Mouse (Mus musculus) thymus, postnatal 0 days (tissue): ENCODE results near the gene Lhfpl5. TPM values are rescaled to one million over a fixed set of nuclear protein-coding genes. Genes with fewer than 3 reads are reported as not detected.

ENCODE experiments used
- DNase-seq: peaks from one replicate; pipeline ENCODE4 v3.0.0-alpha.2; 2015; ENCODE audit warnings: low spot score
- microRNA-seq: library from miRNA; unstranded; fragments of <30 nt; microRNA quantifications from one replicate; pipeline ENCODE4, GENCODE M21; 2016; ENCODE audit warnings: borderline number of aligned reads
- polyA plus RNA-seq: library from polyadenylated mRNA; unstranded; fragments of >200 nt; fragmentation: Nextera tagmentation; extraction: Ambion mirVana; gene quantifications from 2 replicates; pipeline ENCODE4 v1.2.1, GENCODE M21; 2015

Gene Lhfpl5
- polyA plus RNA-seq, 1 experiment from 2014 or later: 0.27 TPM

DNA sequence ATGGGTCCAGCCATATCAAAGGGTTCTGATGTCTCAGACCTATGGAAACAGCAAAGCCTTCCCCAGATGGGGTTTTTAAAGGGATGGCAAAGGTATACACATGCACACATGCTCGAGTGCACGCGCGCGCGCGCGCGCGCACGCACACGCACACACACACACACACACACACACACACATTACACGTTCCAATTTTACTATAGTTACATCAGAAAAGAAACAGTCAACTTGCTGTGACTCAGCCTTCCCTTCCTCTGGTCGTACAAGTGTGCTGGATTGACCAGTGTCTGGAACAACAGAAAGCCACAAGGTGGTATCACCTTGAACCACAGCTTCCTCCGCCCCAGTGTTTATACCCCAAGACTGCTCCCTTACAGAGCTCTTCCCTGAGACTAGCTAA, 49.9 kb downstream of the Lhfpl5 start:
- no peak for DNase-seq

DNA sequence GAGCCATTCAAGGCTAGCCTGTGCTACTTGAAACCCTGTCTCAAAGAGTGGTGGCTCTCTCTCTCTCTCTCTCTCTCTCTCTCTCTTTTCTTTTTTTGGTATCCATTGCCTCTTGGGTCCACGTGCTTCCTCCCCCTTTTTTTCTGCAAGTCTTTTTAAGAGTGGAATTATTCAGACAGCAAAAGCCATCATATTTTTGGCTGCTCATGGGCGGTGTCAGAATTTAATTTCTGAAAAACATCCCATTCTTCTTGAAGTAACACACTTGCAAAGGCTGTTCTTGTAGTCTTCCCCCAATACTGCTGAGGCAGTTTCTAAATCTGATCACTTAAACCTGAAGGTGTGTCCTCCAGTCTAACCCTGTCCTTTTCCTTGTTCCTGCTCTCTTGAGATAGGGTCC, 51.5 kb downstream of the Lhfpl5 start:
- DNase-seq: no peak

DNA sequence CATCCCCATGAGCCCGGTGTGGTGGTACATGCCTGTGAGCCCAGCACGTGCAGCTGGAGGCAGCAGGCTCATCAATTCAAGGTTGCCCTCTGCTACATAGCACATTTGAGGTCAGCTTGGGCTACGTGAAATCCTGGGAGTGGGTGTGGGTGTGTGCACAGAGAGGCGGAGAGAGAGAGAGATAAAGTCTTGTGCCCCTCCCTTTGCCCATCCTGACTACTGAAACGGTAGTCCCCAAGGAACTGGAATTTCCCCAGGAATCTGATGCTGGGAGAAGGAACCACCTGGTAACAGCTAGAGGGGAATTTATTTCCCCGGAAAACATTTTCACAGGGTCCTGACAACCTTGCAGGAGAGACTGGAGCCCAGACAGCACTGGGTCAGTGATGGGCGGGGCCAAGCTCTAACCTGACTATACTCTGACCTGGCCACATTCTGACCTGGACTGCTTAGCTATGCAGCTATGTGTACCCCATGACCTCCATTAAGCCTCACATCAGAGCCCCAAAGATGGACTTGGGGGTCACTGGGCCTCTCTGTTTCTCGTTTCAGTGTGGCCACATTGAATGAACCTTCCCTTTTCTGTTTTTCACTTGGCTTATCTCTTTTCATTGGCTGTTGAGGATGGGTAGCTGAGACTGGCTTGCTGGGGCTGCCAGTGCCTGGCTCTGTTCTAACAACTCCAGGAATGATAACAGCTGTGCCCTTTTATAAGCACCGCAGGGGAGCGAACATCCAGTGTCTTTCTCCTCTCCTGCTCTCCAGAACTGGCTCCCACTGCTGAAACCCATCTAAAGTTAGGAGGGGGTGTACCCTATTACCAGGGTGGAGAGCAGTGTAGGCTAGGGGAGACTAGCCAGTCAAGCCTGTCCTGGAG, 53.0 kb downstream of the Lhfpl5 start:
- DNase-seq: no peak

DNA sequence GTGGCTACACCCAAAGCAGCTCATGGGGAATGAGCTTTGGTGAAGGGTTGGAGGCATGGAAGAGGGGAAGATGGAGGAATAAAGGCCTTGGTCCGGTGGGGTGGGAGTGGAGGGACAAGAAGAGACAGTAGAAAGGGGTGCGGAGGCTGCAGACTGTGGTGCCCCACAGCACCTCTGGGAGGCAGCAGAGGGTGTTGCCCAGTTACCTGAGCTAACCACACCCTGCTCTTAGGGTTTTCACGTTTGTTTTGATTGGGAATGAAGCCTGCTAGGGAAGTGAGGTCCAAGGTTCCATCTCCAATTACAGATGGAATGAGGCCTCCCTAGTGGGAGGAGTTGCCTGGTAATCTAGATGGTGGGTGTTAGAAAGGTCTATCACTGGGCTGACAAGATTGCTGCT, 53.7 kb downstream of the Lhfpl5 start:
- DNase-seq: no peak

Small RNA genes within 50 kb of the gene (microRNA-seq; reads per million reads assigned to microRNA genes)
- gene Gm25195: not detected
- gene Mir6969: not detected

Other genes starting within 250 kb of the Lhfpl5 start
- gene Rpl10a, start 247.2 kb upstream of the Lhfpl5 start, polyA plus RNA-seq: 790 and 815 TPM in 2 replicates
- gene Tead3, start 224.8 kb upstream of the Lhfpl5 start, polyA plus RNA-seq: 2.1 and 2.2 TPM in 2 replicates
- gene Tulp1, start 210.4 kb upstream of the Lhfpl5 start, polyA plus RNA-seq: 0.54 and 0.56 TPM in 2 replicates
- gene Fkbp5, start 58.1 kb upstream of the Lhfpl5 start, polyA plus RNA-seq: 121 and 124 TPM in 2 replicates
- gene Armc12, start 44.8 kb upstream of the Lhfpl5 start, polyA plus RNA-seq: not detected in 2 replicates
- not detected in 2 replicates for gene Clpsl2, start 26.2 kb upstream of the Lhfpl5 start, polyA plus RNA-seq
- gene Clps, start 14.9 kb upstream of the Lhfpl5 start, polyA plus RNA-seq: 1.4 and 1.9 TPM in 2 replicates
- gene Srpk1, start 47.1 kb downstream of the Lhfpl5 start, polyA plus RNA-seq: 99.1 and 103 TPM in 2 replicates
- gene Slc26a8, start 114.6 kb downstream of the Lhfpl5 start, polyA plus RNA-seq: 0.42 and 0.79 TPM in 2 replicates
- 42.2 and 45.7 TPM in 2 replicates for gene Mapk14, start 115.7 kb downstream of the Lhfpl5 start, polyA plus RNA-seq
- gene AC170998.1, start 150.4 kb downstream of the Lhfpl5 start, polyA plus RNA-seq: 0.87 and 2.1 TPM in 2 replicates
- 6.7 and 6.9 TPM in 2 replicates for gene Mapk13, start 193.7 kb downstream of the Lhfpl5 start, polyA plus RNA-seq
- gene Brpf3, start 225.4 kb downstream of the Lhfpl5 start, polyA plus RNA-seq: 6.2 and 8.6 TPM in 2 replicates